Mouse (Mus musculus) olfactory bulb, adult 2 months (tissue): Measurements from ENCODE around the gene Gnai2.

Experiments used
- CTCF ChIP-seq: fragments of 200-500 bp; IDR thresholded peaks from 2 replicates; pipeline ENCODE4 v1.5.1; 2012; ENCODE audit warnings: low read depth, mild to moderate bottlenecking, low read length, moderate library complexity; ENCODE audit not compliant: insufficient read depth
- POLR2A ChIP-seq: fragments of 200-500 bp; IDR thresholded peaks from 2 replicates; pipeline ENCODE4 v1.6.1; 2012; ENCODE audit warnings: mild to moderate bottlenecking, low read depth, low read length, moderate library complexity; ENCODE audit not compliant: insufficient read depth

- TF ChIP-seq CTCF = no peak
- TF ChIP-seq POLR2A = no peak
Observed at GRCm38 (mm10) chr9:107657144-107657543, 22.0 kb upstream of the Gnai2 start.
